Mouse (Mus musculus) liver, postnatal 0 days (tissue): ENCODE data around the gene Lrrc23.

Experiments used
- CTCF ChIP-seq: sonication (generic); IDR thresholded peaks from 2 replicates; pipeline ENCODE4 v1.5.1; 2016; ENCODE audit warnings: antibody characterized with exemption, low read depth
- EP300 ChIP-seq: IDR thresholded peaks from 2 replicates; pipeline ENCODE4 v1.6.1; 2016; ENCODE audit warnings: antibody characterized with exemption, low read depth, mild to moderate bottlenecking

- TF ChIP-seq CTCF (peak; percentile 17; the same call in 1 of the 2 replicates), EP300 (no peak)
These were observed 23.5 kb upstream of the Lrrc23 start for GRCm38 (mm10) chr6:124803061-124803460.
